Mouse (Mus musculus) kidney, embryonic 14.5 days (tissue): ENCODE measurements at regions not wholly inside any gene's neighbourhood (a gene's known extent, or its start where the extent isn't known, plus 50 kb on each side); places are given as distances from the start of the nearest gene placed in this dataset.

Experiments
- ATAC-seq: fragments of 200-750 bp; cut with Nextera tagmentation; 2 replicates; pipeline ENCODE4 v1.8.0; 2017; ENCODE audit warnings: moderate number of reproducible peaks, mild to moderate bottlenecking, moderate TSS enrichment, moderate library complexity; ENCODE audit not compliant: low FRiP score, low TSS enrichment
- H3K27ac ChIP-seq: fragments of 300-500 bp; sonication (generic); 2 replicates; pipeline ENCODE4 v1.5.1; 2014; ENCODE audit warnings: low read depth, mild to moderate bottlenecking, low read length, moderate library complexity, mixed read lengths
- H3K27me3 ChIP-seq: fragments of 300-500 bp; sonication (generic); 2 replicates; pipeline ENCODE4 v1.6.1; 2014; ENCODE audit warnings: mild to moderate bottlenecking, low read length; ENCODE audit not compliant: control insufficient read depth, insufficient read depth
- H3K36me3 ChIP-seq: fragments of 300-500 bp; sonication (generic); 2 replicates; pipeline ENCODE4 v1.6.1; 2014; ENCODE audit warnings: low read length, mixed read lengths; ENCODE audit not compliant: control insufficient read depth, insufficient read depth
- H3K4me1 ChIP-seq: fragments of 300-500 bp; sonication (generic); 2 replicates; pipeline ENCODE4 v1.6.1; 2014; ENCODE audit warnings: low read length, mixed read lengths; ENCODE audit not compliant: control insufficient read depth, insufficient read depth
- H3K4me2 ChIP-seq: fragments of 300-500 bp; sonication (generic); replicated peaks from 2 replicates; pipeline ENCODE4 v1.6.1; 2014; ENCODE audit warnings: low read depth, mild to moderate bottlenecking, low read length
- H3K4me3 ChIP-seq: fragments of 300-500 bp; sonication (generic); 2 replicates; pipeline ENCODE4 v1.5.1; 2014; ENCODE audit warnings: mild to moderate bottlenecking, low read length
- H3K9ac ChIP-seq: fragments of 300-500 bp; sonication (generic); 2 replicates; pipeline ENCODE4 v1.6.1; 2014; ENCODE audit warnings: low read depth, mild to moderate bottlenecking, low read length, moderate library complexity
- H3K9me3 ChIP-seq: fragments of 300-500 bp; sonication (generic); 2 replicates; pipeline ENCODE4 v1.6.1; 2016; ENCODE audit warnings: low read length; ENCODE audit not compliant: control insufficient read depth
- WGBS: fragments of 180-500 bp; shearing (Covaris S2); extraction: QIAGEN DNeasy Blood & Tissue Kit; methylation state at CpG from one replicate; pipeline ENCODE4 v1.1.7; 2014; 5-methylcytosine and 5-hydroxymethylcytosine counted together

- no peak for ATAC-seq
- no peaks in the 10 kb centered on the region for H3K9me3 ChIP-seq
- H3K27ac ChIP-seq: no peak overlapping the region
- no peak overlapping the region for H3K9ac ChIP-seq
- no peaks in the 10 kb centered on the region for H3K27me3 ChIP-seq
- H3K36me3 ChIP-seq: no peaks in the 10 kb centered on the region
- no peak overlapping the region for H3K4me3 ChIP-seq
- H3K4me2 ChIP-seq: no peak overlapping the region
- WGBS: 94% methylated on average over 1 of the region's 1 CpGs
- no peaks in the 10 kb centered on the region for H3K4me1 ChIP-seq
These were observed 51.3 kb upstream of the Rnf138rt1 start for GRCm38 (mm10) chrX:163812431-163812830.

- Histone ChIP-seq H3K4me1 (no peaks in the 10 kb centered on the region), H3K27ac (no peak overlapping the region), H3K4me3 (no peak overlapping the region), H3K9ac (no peak overlapping the region), H3K36me3 (no peaks in the 10 kb centered on the region), H3K9me3 (no peaks in the 10 kb centered on the region), H3K4me2 (no peak overlapping the region), H3K27me3 (no peaks in the 10 kb centered on the region)
- ATAC-seq: no peak
- WGBS: 12% methylated on average over 1 of the region's 1 CpGs
These were observed 53.7 kb upstream of the Rnf138rt1 start for GRCm38 (mm10) chrX:163814806-163815205.

- Histone ChIP-seq H3K9me3 (no peaks in the 10 kb centered on the region), H3K4me1 (no peaks in the 10 kb centered on the region), H3K27ac (no peak overlapping the region), H3K4me3 (no peak overlapping the region), H3K4me2 (no peak overlapping the region), H3K9ac (no peak overlapping the region), H3K36me3 (no peaks in the 10 kb centered on the region), H3K27me3 (no peaks in the 10 kb centered on the region)
- ATAC-seq: no peak
- 77% methylated on average over 6 of the region's 6 CpGs for WGBS
These were observed 61.2 kb upstream of the Rnf138rt1 start for GRCm38 (mm10) chrX:163822298-163822697.

- Histone ChIP-seq H3K27me3 (no peaks in the 10 kb centered on the region), H3K27ac (no peak overlapping the region), H3K4me3 (no peak overlapping the region), H3K4me2 (no peak overlapping the region), H3K9ac (no peak overlapping the region), H3K4me1 (no peaks in the 10 kb centered on the region), H3K36me3 (no peaks in the 10 kb centered on the region), H3K9me3 (no peaks in the 10 kb centered on the region)
- WGBS: 66% methylated on average over 3 of the region's 3 CpGs
- ATAC-seq: no peak
These were observed 66.3 kb upstream of the Rnf138rt1 start for GRCm38 (mm10) chrX:163827461-163827860.

GRCm38 (mm10) chrX:163845408-163845807 lies 63.4 kb upstream of the Ap1s2 start:
- H3K4me3 ChIP-seq: no peak overlapping the region
- no peak overlapping the region for H3K27ac ChIP-seq
- no peak overlapping the region for H3K4me2 ChIP-seq
- peaks cover 4% of the 10 kb centered on the region; the same call in 1 of the 2 replicates for H3K27me3 ChIP-seq
- no peaks in the 10 kb centered on the region for H3K9me3 ChIP-seq
- H3K9ac ChIP-seq: no peak overlapping the region
- H3K36me3 ChIP-seq: no peaks in the 10 kb centered on the region
- 54% methylated on average over 1 of the region's 1 CpGs for WGBS
- no peaks in the 10 kb centered on the region for H3K4me1 ChIP-seq
- ATAC-seq: no peak

GRCm38 (mm10) chrX:163846890-163847289 lies 61.9 kb upstream of the Ap1s2 start:
- H3K4me1 ChIP-seq: no peaks in the 10 kb centered on the region
- no peak overlapping the region for H3K9ac ChIP-seq
- no peak overlapping the region for H3K27ac ChIP-seq
- WGBS: 71% methylated on average over 3 of the region's 3 CpGs
- H3K4me2 ChIP-seq: no peak overlapping the region
- no peak overlapping the region for H3K4me3 ChIP-seq
- no peak for ATAC-seq
- H3K9me3 ChIP-seq: no peaks in the 10 kb centered on the region
- no peaks in the 10 kb centered on the region for H3K36me3 ChIP-seq
- peaks cover 4% of the 10 kb centered on the region; the same call in 1 of the 2 replicates for H3K27me3 ChIP-seq

- 48% methylated on average over 3 of the region's 3 CpGs for WGBS
- Histone ChIP-seq H3K9me3 (no peaks in the 10 kb centered on the region), H3K4me3 (no peak overlapping the region), H3K36me3 (no peaks in the 10 kb centered on the region), H3K4me2 (no peak overlapping the region), H3K27ac (no peak overlapping the region), H3K9ac (no peak overlapping the region), H3K4me1 (no peaks in the 10 kb centered on the region), H3K27me3 (peaks cover 4% of the 10 kb centered on the region; the same call in 1 of the 2 replicates)
- ATAC-seq: peak; percentile 46; the same call in 1 of the 2 replicates
These were observed 61.2 kb upstream of the Ap1s2 start for GRCm38 (mm10) chrX:163847651-163848050.

- Histone ChIP-seq H3K9me3 (no peaks in the 10 kb centered on the region), H3K36me3 (no peaks in the 10 kb centered on the region), H3K9ac (no peak overlapping the region), H3K27ac (no peak overlapping the region), H3K27me3 (peaks cover 4% of the 10 kb centered on the region; the same call in 1 of the 2 replicates), H3K4me2 (no peak overlapping the region), H3K4me3 (no peak overlapping the region), H3K4me1 (no peaks in the 10 kb centered on the region)
- no peak for ATAC-seq
- 61% methylated on average over 8 of the region's 8 CpGs for WGBS
These were observed 60.2 kb upstream of the Ap1s2 start for GRCm38 (mm10) chrX:163848510-163849199.

GRCm38 (mm10) chrX:163850915-163851599 lies 57.8 kb upstream of the Ap1s2 start:
- no peak for ATAC-seq
- Histone ChIP-seq H3K9ac (no peak overlapping the region), H3K4me2 (no peak overlapping the region), H3K9me3 (no peaks in the 10 kb centered on the region), H3K36me3 (no peaks in the 10 kb centered on the region), H3K27me3 (no peaks in the 10 kb centered on the region; the same call in 1 of the 2 replicates), H3K27ac (no peak overlapping the region), H3K4me3 (no peak overlapping the region), H3K4me1 (no peaks in the 10 kb centered on the region)
- WGBS: 88% methylated on average over 4 of the region's 4 CpGs
